Mouse (Mus musculus) layer of hippocampus, postnatal 36 days (tissue): ENCODE measurements around the gene Papola. TPM values are rescaled to one million over a fixed set of nuclear protein-coding genes. Genes with fewer than 3 reads are reported as not detected.
"Not testable (repeated sequence)": the region's sequence is repeated elsewhere in the genome, so short reads cannot be mapped to it uniquely, and the experiment has no call there.

ENCODE experiments used
- DNase-seq, 2 experiments: peaks; one replicate each; pipeline ENCODE4 v3.0.0; 2022
- total RNA-seq, 2 experiments: library from RNA; stranded (reverse); gene quantifications; 2 replicates each; pipeline ENCODE4 v1.2.3; 2021

The Papola gene
- total RNA-seq, 2 experiments from 2014 or later, result 155 to 173 TPM

GRCm38 (mm10) chr12:105805790-105806189 lies 21.3 kb downstream of the Papola start:
- no peak for DNase-seq

GRCm38 (mm10) chr12:105806205-105806604 lies 21.7 kb downstream of the Papola start:
- DNase-seq, result no peak

- no peak for DNase-seq
Observed at GRCm38 (mm10) chr12:105807416-105807815, 22.9 kb downstream of the Papola start.

GRCm38 (mm10) chr12:105808945-105809344 lies 24.5 kb downstream of the Papola start:
- no peak for DNase-seq

- no peak for DNase-seq
Observed at GRCm38 (mm10) chr12:105810608-105811007, 26.1 kb downstream of the Papola start.

- no peak for DNase-seq
Observed at GRCm38 (mm10) chr12:105813957-105814356, 29.5 kb downstream of the Papola start.

GRCm38 (mm10) chr12:105823472-105823871 lies 39.0 kb downstream of the Papola start:
- DNase-seq, result no peak

- no peak for DNase-seq
Observed at GRCm38 (mm10) chr12:105824743-105825142, 40.2 kb downstream of the Papola start.

- no peak for DNase-seq
Observed at GRCm38 (mm10) chr12:105825266-105825665, 40.8 kb downstream of the Papola start.

GRCm38 (mm10) chr12:105832541-105832940 lies 48.0 kb downstream of the Papola start:
- DNase-seq, result no peak

- DNase-seq, result no peak
Observed at GRCm38 (mm10) chr12:105834926-105835325, 50.4 kb downstream of the Papola start.

- DNase-seq, result no peak
Observed at GRCm38 (mm10) chr12:105835571-105835970, 51.1 kb downstream of the Papola start.

- DNase-seq, result peak in 1 of 2 experiments; percentile 45
Observed at GRCm38 (mm10) chr12:105836196-105836595, 51.7 kb downstream of the Papola start.

GRCm38 (mm10) chr12:105839096-105839495 lies 54.6 kb downstream of the Papola start:
- no peak for DNase-seq

- DNase-seq, result not testable (repeated sequence)
Observed at GRCm38 (mm10) chr12:105840545-105840944, 56.1 kb downstream of the Papola start.

- DNase-seq, result no peak
Observed at GRCm38 (mm10) chr12:105843243-105844005, 58.9 kb downstream of the Papola start.

GRCm38 (mm10) chr12:105844406-105844805 lies 59.9 kb downstream of the Papola start:
- no peak for DNase-seq

GRCm38 (mm10) chr12:105849102-105849501 lies 64.6 kb downstream of the Papola start:
- DNase-seq, result no peak

- DNase-seq, result no peak
Observed at GRCm38 (mm10) chr12:105850675-105851074, 66.2 kb downstream of the Papola start.

GRCm38 (mm10) chr12:105852798-105853197 lies 68.3 kb downstream of the Papola start:
- no peak for DNase-seq

GRCm38 (mm10) chr12:105854639-105855038 lies 70.1 kb downstream of the Papola start:
- peak; percentile 26 to 60 for DNase-seq

GRCm38 (mm10) chr12:105857902-105858640 lies 73.6 kb downstream of the Papola start:
- DNase-seq, result no peak

- DNase-seq, result no peak
Observed at GRCm38 (mm10) chr12:105862072-105862471, 77.6 kb downstream of the Papola start.

- no peak for DNase-seq
Observed at GRCm38 (mm10) chr12:105862607-105863006, 78.1 kb downstream of the Papola start.
